Mouse (Mus musculus) heart, embryonic 15.5 days (tissue): ENCODE results near the gene Rab3d. TPM values are rescaled to one million over a fixed set of nuclear protein-coding genes. Genes with fewer than 3 reads are reported as not detected.
"Not testable (repeated sequence)": the region's sequence is repeated elsewhere in the genome, so short reads cannot be mapped to it uniquely, and the experiment has no call there.

ENCODE experiments used
- ATAC-seq: fragments of 200-750 bp; cut with Nextera tagmentation; replicated peaks from 2 replicates; pipeline ENCODE4 v1.8.0; 2017; ENCODE audit warnings: low read depth, moderate TSS enrichment; ENCODE audit not compliant: insufficient number of reproducible peaks, insufficient read depth, low FRiP score
- H3K27ac ChIP-seq: fragments of 300-500 bp; sonication (generic); 2 replicates; pipeline ENCODE4 v1.5.1; 2015; ENCODE audit warnings: mild to moderate bottlenecking, inconsistent platforms
- H3K27me3 ChIP-seq: fragments of 300-500 bp; sonication (generic); 2 replicates; pipeline ENCODE4 v1.6.1; 2015; ENCODE audit warnings: inconsistent platforms
- H3K36me3 ChIP-seq: fragments of 300-500 bp; sonication (generic); 2 replicates; pipeline ENCODE4 v1.6.1; 2015; ENCODE audit warnings: mild to moderate bottlenecking, inconsistent platforms
- H3K4me1 ChIP-seq: fragments of 300-500 bp; sonication (generic); replicated peaks from 2 replicates; pipeline ENCODE4 v1.6.1; 2015; ENCODE audit warnings: inconsistent platforms
- H3K4me2 ChIP-seq: fragments of 300-500 bp; sonication (generic); 2 replicates; pipeline ENCODE4 v1.6.1; 2015; ENCODE audit warnings: inconsistent platforms, mild to moderate bottlenecking, moderate library complexity
- H3K4me3 ChIP-seq: fragments of 300-500 bp; sonication (generic); 2 replicates; pipeline ENCODE4 v1.5.1; 2015; ENCODE audit warnings: mild to moderate bottlenecking, inconsistent platforms
- H3K9ac ChIP-seq: fragments of 300-500 bp; sonication (generic); 2 replicates; pipeline ENCODE4 v1.6.1; 2015; ENCODE audit warnings: mild to moderate bottlenecking, inconsistent platforms
- H3K9me3 ChIP-seq: fragments of 300-500 bp; sonication (generic); replicated peaks from 2 replicates; pipeline ENCODE4 v1.6.1; 2016; ENCODE audit warnings: inconsistent platforms
- WGBS: fragments of 180-500 bp; shearing (Covaris S2); methylation state at CpG from one replicate; pipeline ENCODE4 v1.1.7; 2015; ENCODE audit warnings: mixed read lengths; 5-methylcytosine and 5-hydroxymethylcytosine counted together
- polyA plus RNA-seq: library from polyadenylated mRNA; unstranded; fragments of >200 nt; fragmentation: Nextera tagmentation; extraction: Ambion mirVana; gene quantifications from 2 replicates; pipeline ENCODE4 v1.2.1, GENCODE M21; 2015

The Rab3d gene
- polyA plus RNA-seq, 1 experiment from 2014 or later, result 9.7 TPM

DNA sequence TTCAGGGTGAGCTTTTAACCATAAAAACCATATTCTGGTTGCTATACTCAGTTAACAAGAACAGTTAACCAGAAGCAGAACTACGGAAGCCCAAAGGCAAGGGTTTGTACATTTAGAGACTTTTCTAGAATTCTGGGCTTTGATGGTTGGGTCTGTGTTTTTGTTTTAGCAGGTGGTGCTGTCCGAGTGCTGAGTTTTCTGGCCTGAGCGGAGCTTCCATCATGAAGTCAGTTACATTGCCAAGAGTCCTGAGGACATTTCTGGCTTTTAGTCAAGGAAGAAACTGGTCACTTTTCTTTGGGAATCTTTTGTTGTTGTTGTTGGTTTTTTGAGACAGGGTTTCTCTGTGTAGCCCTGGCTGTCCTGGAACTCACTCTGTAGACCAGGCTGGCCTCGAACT is 14.0 kb downstream of the Rab3d start:
- no peak overlapping the region for H3K4me2 ChIP-seq
- peaks cover under 1% of the 10 kb centered on the region; the same call in 1 of the 2 replicates for H3K27me3 ChIP-seq
- H3K27ac ChIP-seq, result no peak overlapping the region
- no peak overlapping the region for H3K4me3 ChIP-seq
- H3K4me1 ChIP-seq, result peaks cover 3% of the 10 kb centered on the region; the same call in 1 of the 2 replicates
- no peak for ATAC-seq
- no peaks in the 10 kb centered on the region for H3K9me3 ChIP-seq
- H3K36me3 ChIP-seq, result no peaks in the 10 kb centered on the region
- whole genome bisulfite sequencing, result 73% methylated on average over 4 of the region's 4 CpGs
- no peak overlapping the region for H3K9ac ChIP-seq

DNA sequence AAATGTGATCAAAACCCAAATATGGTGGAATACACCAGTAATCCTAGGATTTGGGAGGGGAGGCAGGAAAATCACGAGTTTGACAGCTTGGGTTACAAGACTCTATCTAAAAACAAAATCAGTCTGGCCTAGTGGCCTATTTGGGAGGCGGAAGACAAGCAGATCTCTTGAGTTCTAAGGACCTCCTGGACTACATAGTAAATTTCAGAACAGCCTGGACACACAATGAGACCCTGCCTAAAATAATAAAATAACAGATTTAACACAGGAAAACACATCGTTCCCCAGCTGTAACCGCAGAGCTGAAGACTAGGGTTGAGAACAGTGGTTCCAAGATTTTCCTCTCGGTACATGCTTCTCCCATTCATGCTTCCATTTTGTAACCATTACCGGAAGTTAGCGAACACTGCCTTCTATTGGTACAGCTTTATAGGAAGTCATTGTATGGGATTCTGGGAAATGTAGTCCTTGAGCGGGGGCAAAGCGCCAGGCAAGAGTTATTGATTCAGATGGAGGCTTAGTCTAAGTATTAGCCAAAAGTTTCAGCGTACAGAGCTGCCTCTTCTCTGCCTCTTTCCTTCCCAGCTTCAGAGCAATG is 16.7 kb downstream of the Rab3d start:
- 16% methylated on average over 10 of the region's 10 CpGs for WGBS
- Histone ChIP-seq H3K4me2 (peak overlapping the region; percentile 61), H3K9me3 (no peaks in the 10 kb centered on the region), H3K27ac (no peak overlapping the region), H3K4me3 (peak overlapping the region; percentile 49), H3K36me3 (no peaks in the 10 kb centered on the region), H3K4me1 (peaks cover 3% of the 10 kb centered on the region; the same call in 1 of the 2 replicates), H3K9ac (no peak overlapping the region), H3K27me3 (peaks cover 5% of the 10 kb centered on the region; the same call in 1 of the 2 replicates)
- ATAC-seq, result no peak

DNA sequence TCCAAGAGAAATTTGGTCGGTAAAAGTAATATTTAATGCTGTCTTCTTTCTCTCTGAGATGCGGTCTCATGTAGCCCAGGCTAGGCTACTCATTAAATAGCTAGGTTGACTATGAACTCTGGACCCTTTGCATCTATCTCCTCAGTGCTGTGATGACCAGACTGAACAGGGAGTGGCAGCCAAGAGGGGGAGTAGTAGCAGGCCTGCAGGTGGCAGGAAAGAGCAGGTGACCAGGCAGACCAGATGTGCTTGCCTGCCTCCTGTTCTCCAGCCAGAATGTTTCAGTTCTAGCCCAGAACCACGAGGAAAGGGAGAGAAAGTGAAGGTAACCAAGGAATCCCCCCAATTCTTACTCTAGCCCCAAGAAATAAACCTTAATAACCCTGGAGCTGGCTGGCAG is 28.8 kb downstream of the Rab3d start:
- Histone ChIP-seq H3K4me3 (no peak overlapping the region), H3K9ac (no peak overlapping the region), H3K4me1 (no peaks in the 10 kb centered on the region), H3K27me3 (no peaks in the 10 kb centered on the region), H3K9me3 (no peaks in the 10 kb centered on the region), H3K36me3 (no peaks in the 10 kb centered on the region), H3K4me2 (no peak overlapping the region), H3K27ac (no peak overlapping the region)
- 53% methylated on average over 3 of the region's 3 CpGs for WGBS
- no peak for ATAC-seq

DNA sequence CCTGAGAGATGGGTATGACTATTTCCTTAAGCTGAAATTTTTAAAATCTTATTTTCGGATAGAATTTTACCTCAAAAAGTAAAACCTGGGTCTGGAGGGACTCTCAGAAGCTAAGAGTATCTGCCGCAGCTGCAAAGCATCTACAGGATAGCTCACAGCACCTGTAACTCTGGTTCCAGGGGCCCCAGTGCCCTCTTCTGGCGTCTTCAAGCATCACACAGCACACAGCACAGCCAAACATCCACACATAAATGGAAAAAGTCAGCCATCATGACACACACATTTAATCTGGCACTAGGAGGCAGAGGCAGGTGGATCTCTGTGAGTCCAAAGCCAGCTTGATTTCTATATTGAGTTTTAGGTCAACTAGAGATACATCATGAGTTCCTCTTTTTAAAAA is 41.4 kb downstream of the Rab3d start:
- Histone ChIP-seq H3K27me3 (no peaks in the 10 kb centered on the region), H3K4me1 (no peaks in the 10 kb centered on the region; the same call in 1 of the 2 replicates), H3K9me3 (no peaks in the 10 kb centered on the region), H3K9ac (no peak overlapping the region), H3K36me3 (no peaks in the 10 kb centered on the region), H3K4me2 (no peak overlapping the region), H3K4me3 (no peak overlapping the region), H3K27ac (no peak overlapping the region)
- 60% methylated on average over 3 of the region's 3 CpGs for WGBS
- no peak for ATAC-seq

DNA sequence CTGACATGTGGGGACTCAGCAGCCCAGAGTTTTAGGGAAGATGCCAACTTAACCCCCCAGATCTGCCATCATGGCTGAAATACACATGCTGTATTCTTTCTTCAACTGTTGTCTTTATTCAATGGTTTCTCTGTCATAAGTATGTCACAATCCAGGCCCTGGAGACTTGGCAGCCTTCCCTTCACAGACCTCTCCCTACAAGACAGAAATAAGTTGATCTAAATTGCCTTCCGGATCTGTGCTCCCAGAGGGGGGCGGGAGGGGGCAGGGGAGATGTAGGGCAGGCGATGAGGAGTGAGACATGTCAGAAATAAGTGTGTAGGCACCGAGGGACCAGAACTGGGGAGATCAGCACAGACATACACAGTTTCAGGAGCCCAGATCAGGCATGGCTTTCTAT is 45.8 kb downstream of the Rab3d start:
- Histone ChIP-seq H3K9ac (no peak overlapping the region), H3K9me3 (no peaks in the 10 kb centered on the region), H3K4me2 (no peak overlapping the region), H3K27ac (no peak overlapping the region), H3K4me1 (no peaks in the 10 kb centered on the region; the same call in 1 of the 2 replicates), H3K36me3 (no peaks in the 10 kb centered on the region), H3K4me3 (no peak overlapping the region), H3K27me3 (no peaks in the 10 kb centered on the region)
- WGBS, result 43% methylated on average over 4 of the region's 4 CpGs
- ATAC-seq, result no peak

DNA sequence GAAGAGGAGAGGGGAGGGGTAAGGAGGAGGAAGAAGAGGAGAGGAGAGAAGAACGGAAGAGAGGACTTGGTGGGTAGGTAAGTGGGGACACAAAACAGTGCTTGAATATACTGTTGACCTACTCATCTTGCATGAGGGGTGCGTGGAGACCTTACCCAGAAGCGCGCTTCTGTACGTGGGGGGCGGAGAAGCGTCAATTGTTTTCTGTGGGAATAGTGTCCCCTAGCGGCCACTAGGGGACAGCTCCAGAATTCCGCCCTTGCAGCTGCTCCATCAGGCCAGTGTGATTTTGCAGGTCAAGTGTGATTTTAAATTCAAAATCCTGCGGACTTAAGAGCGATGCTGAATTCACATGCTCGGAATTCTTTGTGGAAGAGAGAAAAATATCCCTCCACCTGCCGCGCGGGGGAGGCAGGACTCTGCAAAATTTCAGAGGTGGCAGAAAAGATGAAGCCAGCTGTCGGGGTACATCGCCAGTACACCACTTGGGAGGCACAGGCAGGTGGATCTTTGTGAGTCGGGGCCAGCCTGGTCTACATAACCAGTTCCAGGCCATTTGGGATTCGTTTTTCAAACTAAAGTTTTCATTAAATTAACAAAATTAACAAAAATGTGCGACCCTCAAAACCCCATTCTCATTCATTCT is 47.0 kb downstream of the Rab3d start:
- WGBS, result 17% methylated on average over 20 of the region's 20 CpGs

DNA sequence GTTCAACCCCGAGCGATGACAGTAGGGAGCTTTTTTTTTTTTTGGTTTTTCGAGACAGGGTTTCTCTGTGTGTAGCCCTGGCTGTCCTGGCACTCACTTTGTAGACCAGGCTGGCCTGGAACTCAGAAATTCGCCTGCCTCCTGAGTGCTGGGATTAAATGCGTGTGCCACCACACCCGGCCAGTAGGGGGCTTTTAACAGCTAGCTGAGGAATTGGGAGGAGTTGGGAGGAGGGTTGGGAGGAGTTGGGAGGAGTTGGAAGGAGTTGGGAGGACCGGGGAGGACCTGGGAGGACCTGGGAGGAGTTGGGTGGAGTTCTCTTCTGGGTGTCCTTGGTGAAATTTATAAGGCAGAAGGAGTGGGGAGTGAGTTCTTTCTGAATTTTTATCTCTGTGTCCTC is 48.7 kb downstream of the Rab3d start:
- 54% methylated on average over 7 of the region's 7 CpGs for WGBS
- H3K4me1 ChIP-seq, ATAC-seq, H3K9me3 ChIP-seq, H3K4me3 ChIP-seq, H3K36me3 ChIP-seq, H3K27me3 ChIP-seq, H3K4me2 ChIP-seq, H3K9ac ChIP-seq, H3K27ac ChIP-seq: not testable (repeated sequence)

More for the DNA sequence above, 47.0 kb downstream of the Rab3d start:
- no peaks in the 10 kb centered on the region for H3K36me3 ChIP-seq
- peaks cover 2% of the 10 kb centered on the region; the same call in 1 of the 2 replicates for H3K4me1 ChIP-seq
- H3K27me3 ChIP-seq, result no peaks in the 10 kb centered on the region
- no peak; the same call in 1 of the 2 replicates for ATAC-seq
- peak overlapping the region; percentile 25; the same call in 1 of the 2 replicates for H3K4me3 ChIP-seq
- no peak overlapping the region for H3K27ac ChIP-seq
- no peaks in the 10 kb centered on the region for H3K9me3 ChIP-seq
- H3K4me2 ChIP-seq, result peak overlapping the region; percentile 54
- no peak overlapping the region for H3K9ac ChIP-seq

DNA sequence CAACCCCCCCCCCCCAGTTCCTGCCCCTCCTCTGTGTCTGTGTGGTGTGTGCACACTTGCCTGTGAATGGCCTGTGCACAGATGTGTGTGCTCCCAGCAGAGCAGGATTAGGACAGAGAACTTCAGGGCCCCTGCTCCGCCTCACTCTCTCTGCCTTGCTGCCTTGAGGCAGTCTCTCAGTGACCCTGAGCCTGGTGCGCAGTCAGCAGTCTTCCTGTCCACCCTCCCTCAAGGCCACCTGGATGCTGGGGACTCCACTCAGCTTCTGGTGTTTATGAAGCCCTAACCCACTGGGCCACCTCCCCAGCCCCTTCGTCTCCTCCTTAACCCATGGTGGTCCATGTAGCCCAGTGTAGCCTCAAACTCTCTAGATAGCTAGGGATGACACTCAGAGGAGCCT is 50.3 kb downstream of the Rab3d start:
- Histone ChIP-seq H3K27ac (no peak overlapping the region), H3K4me3 (no peak overlapping the region), H3K9ac (no peak overlapping the region), H3K4me1 (peaks cover 3% of the 10 kb centered on the region; the same call in 1 of the 2 replicates), H3K9me3 (no peaks in the 10 kb centered on the region), H3K27me3 (no peaks in the 10 kb centered on the region), H3K4me2 (no peak overlapping the region), H3K36me3 (no peaks in the 10 kb centered on the region)
- ATAC-seq, result no peak
- 76% methylated on average over 3 of the region's 3 CpGs for WGBS

DNA sequence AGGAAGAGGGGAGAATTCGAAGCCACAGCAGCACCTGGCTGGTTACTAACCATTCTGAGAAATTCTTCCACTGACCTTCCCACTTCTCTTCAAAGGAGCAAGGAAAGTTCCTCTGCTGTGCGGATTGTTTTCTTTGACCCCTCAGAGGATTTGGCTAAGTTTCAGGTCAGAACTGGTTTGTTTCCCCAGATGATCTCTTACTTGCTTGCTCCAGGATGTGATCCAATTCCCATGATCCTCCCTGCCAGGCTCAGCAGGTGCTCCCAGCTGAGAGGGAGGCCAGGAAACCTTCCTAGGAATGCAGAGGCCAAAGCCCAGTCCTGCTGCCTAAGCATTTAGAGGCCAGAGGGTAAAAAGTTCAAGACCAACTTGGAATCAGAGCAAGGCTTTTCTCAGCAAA is 51.4 kb downstream of the Rab3d start:
- H3K9me3 ChIP-seq, result no peaks in the 10 kb centered on the region; the same call in 1 of the 2 replicates
- H3K4me3 ChIP-seq, result no peak overlapping the region
- WGBS, result 46% methylated on average over 2 of the region's 2 CpGs
- peak overlapping the region; percentile 45 for H3K27ac ChIP-seq
- no peaks in the 10 kb centered on the region for H3K36me3 ChIP-seq
- 0 out of 2 replicates have a peak, but pooled peaks cover 3% of the 10 kb centered on the region for H3K4me1 ChIP-seq
- no peaks in the 10 kb centered on the region for H3K27me3 ChIP-seq
- no peak overlapping the region for H3K4me2 ChIP-seq
- no peak overlapping the region for H3K9ac ChIP-seq
- ATAC-seq, result no peak

DNA sequence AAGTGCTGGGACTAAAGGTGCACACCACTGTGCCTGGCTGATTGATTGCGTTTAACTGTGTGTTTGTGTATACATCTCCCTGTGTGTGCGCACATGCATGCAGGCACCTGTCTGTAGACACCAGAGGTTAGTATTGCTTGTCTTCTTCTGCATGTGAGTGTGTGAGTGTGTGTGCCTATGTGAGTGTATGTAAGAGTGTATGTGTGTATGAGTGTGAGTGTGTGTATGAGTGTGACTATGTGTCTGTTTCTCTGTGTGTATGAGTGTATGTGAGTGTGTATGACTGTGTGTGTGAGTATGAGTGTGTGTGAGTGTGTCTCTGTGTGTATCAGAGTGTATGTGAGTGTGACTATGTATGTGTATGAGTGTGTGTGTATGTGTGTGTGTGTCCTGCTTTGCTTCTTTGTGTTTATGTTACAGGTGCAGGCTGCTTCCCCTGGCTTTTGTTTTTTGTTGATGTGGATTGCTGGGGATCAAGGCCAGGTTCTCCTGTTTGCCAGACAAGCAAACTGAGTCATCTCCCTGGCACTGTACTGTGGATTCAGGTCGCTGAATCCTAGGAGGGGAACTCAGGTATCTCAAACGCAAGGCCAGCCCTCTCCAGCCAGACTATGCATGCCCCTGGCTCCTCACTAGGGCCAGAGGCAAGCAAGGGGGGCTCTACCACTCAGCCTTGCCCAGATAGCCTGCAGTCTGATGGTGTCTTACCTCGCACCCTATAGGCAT is 52.2 kb downstream of the Rab3d start:
- ATAC-seq, result no peak
- peak overlapping the region; percentile 45 for H3K27ac ChIP-seq
- no peak overlapping the region for H3K4me3 ChIP-seq
- 0 out of 2 replicates have a peak, but pooled peaks cover 3% of the 10 kb centered on the region for H3K4me1 ChIP-seq
- H3K36me3 ChIP-seq, result no peaks in the 10 kb centered on the region
- WGBS, result 71% methylated on average over 5 of the region's 5 CpGs
- no peaks in the 10 kb centered on the region; the same call in 1 of the 2 replicates for H3K9me3 ChIP-seq
- no peak overlapping the region for H3K9ac ChIP-seq
- no peaks in the 10 kb centered on the region for H3K27me3 ChIP-seq
- no peak overlapping the region for H3K4me2 ChIP-seq

DNA sequence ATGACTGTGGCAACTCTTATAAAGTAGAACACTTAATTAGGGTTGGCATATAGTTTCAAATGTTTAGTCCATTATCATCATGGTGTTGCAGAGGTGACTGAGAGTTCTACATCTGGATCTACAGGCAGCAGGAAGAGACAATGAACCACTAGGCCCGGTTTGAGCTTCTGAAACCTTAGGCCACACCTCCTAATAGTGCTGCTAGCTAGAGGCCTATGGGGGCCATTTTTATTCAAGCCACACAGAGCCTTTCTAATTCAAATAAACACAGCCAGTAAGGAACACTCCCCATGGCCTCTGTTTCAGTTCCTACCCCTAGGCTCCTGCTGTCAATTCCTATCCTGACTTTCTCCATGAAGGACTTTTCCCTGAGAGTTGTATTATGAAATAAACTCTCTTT is 55.8 kb downstream of the Rab3d start:
- H3K9ac ChIP-seq, result no peak overlapping the region
- H3K4me3 ChIP-seq, result no peak overlapping the region
- no peaks in the 10 kb centered on the region for H3K36me3 ChIP-seq
- H3K9me3 ChIP-seq, result no peaks in the 10 kb centered on the region; the same call in 1 of the 2 replicates
- no peaks in the 10 kb centered on the region for H3K27me3 ChIP-seq
- H3K27ac ChIP-seq, result no peak overlapping the region
- WGBS, result 80% methylated on average over 1 of the region's 1 CpGs
- ATAC-seq, result no peak
- peaks cover 8% of the 10 kb centered on the region; the same call in 1 of the 2 replicates for H3K4me1 ChIP-seq
- no peak overlapping the region for H3K4me2 ChIP-seq
